Mouse (Mus musculus) midbrain, embryonic 15.5 days (tissue): ENCODE measurements at regions not wholly inside any gene's neighbourhood (a gene's known extent, or its start where the extent isn't known, plus 50 kb on each side); places are given as distances from the start of the nearest gene placed in this dataset.

Source experiments
- ATAC-seq: fragments of 200-750 bp; cut with Nextera tagmentation; replicated peaks from 2 replicates; pipeline ENCODE4 v1.8.0; 2017; ENCODE audit warnings: moderate TSS enrichment
- H3K27ac ChIP-seq: fragments of 300-500 bp; sonication (generic); 2 replicates; pipeline ENCODE4 v1.5.1; 2015; ENCODE audit warnings: mild to moderate bottlenecking, inconsistent platforms
- H3K27me3 ChIP-seq: fragments of 300-500 bp; sonication (generic); replicated peaks from 2 replicates; pipeline ENCODE4 v1.6.1; 2015; ENCODE audit warnings: inconsistent platforms
- H3K36me3 ChIP-seq: fragments of 300-500 bp; sonication (generic); replicated peaks from 2 replicates; pipeline ENCODE4 v1.6.1; 2015; ENCODE audit warnings: inconsistent platforms
- H3K4me1 ChIP-seq: fragments of 300-500 bp; sonication (generic); 2 replicates; pipeline ENCODE4 v1.6.1; 2015; ENCODE audit warnings: inconsistent platforms
- H3K4me2 ChIP-seq: fragments of 300-500 bp; sonication (generic); 2 replicates; pipeline ENCODE4 v1.6.1; 2015; ENCODE audit warnings: inconsistent platforms, mild to moderate bottlenecking, moderate library complexity
- H3K4me3 ChIP-seq: fragments of 300-500 bp; sonication (generic); 2 replicates; pipeline ENCODE4 v1.5.1; 2015; ENCODE audit warnings: mild to moderate bottlenecking, inconsistent platforms
- H3K9ac ChIP-seq: fragments of 300-500 bp; sonication (generic); 2 replicates; pipeline ENCODE4 v1.6.1; 2015; ENCODE audit warnings: mild to moderate bottlenecking, inconsistent platforms
- H3K9me3 ChIP-seq: fragments of 300-500 bp; sonication (generic); 2 replicates; pipeline ENCODE4 v1.6.1; 2016; ENCODE audit warnings: inconsistent platforms
- WGBS: fragments of 180-500 bp; shearing (Covaris S2); methylation state at CpG from one replicate; pipeline ENCODE4 v1.1.7; 2015; ENCODE audit warnings: mixed read lengths; 5-methylcytosine and 5-hydroxymethylcytosine counted together

DNA sequence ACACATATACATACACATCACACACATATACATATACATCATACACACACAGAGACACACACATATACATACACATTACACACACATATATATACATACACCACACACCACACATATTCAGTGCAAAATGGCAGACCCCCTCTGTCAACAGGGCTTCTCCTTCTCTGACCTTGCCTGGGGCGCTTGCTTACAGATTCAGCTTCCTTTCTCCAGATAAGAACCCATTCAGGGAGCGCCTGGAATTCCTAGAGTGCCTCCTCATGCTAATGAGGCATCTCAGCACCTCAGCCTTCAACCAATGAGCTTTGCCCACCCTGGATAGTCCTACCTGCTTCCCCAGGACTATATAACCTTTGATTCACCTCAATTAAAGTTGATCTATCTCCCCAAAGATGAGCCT, 200.3 kb downstream of the Spata18 start:
- ATAC-seq, result no peak
- H3K4me1 ChIP-seq, result 0 out of 2 replicates have a peak, but pooled peaks cover 6% of the 10 kb centered on the region
- H3K9me3 ChIP-seq, result no peaks in the 10 kb centered on the region
- peaks cover 3% of the 10 kb centered on the region; the same call in 1 of the 2 replicates for H3K27me3 ChIP-seq
- H3K27ac ChIP-seq, result no peak overlapping the region
- H3K4me2 ChIP-seq, result no peak overlapping the region
- WGBS, result 47% methylated on average over 2 of the region's 2 CpGs
- H3K9ac ChIP-seq, result no peak overlapping the region
- H3K4me3 ChIP-seq, result no peak overlapping the region
- H3K36me3 ChIP-seq, result no peaks in the 10 kb centered on the region

DNA sequence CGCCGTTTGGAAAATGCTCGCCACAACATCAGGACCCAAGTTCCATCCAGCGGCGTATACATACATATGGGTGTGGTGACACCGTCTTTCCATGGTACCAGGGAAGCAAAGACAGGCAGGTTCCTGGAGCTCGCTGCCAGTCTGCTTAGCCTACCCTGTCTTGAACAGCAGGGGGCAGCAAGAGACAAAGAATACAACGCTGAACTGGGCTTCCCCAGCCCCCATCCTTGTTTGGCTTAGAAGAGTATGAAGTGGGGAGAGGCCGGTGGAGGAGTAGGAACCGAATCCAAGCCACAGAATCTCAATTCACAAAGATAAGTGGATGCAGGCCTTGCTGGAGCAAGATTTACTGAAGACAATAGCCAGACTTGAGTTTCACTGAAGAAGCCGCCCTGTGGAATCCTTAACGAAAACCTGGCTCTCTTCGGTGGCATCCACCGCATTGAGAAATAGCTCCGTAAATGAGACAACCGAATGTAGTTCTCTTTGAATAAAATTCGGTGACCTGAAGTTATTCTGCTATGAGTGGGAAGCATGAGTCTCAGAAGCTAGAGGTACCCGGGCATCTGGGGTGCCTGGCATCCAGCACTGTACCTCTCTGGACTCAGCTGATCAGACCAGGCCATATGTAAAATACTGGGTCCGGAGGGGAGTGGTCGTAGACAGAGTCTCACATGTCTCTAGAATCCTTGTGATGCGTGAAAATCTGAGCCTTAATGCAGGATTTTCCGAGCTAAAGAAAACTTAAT, 203.0 kb downstream of the Spata18 start:
- no peaks in the 10 kb centered on the region for H3K36me3 ChIP-seq
- WGBS, result 49% methylated on average over 22 of the region's 22 CpGs
- peak overlapping the region; percentile 27 for H3K4me2 ChIP-seq
- no peak overlapping the region for H3K9ac ChIP-seq
- peaks cover 3% of the 10 kb centered on the region; the same call in 1 of the 2 replicates for H3K27me3 ChIP-seq
- peak; percentile 97 for ATAC-seq
- no peaks in the 10 kb centered on the region for H3K9me3 ChIP-seq
- no peak overlapping the region for H3K27ac ChIP-seq
- 0 out of 2 replicates have a peak, but pooled peaks cover 6% of the 10 kb centered on the region for H3K4me1 ChIP-seq
- H3K4me3 ChIP-seq, result no peak overlapping the region

DNA sequence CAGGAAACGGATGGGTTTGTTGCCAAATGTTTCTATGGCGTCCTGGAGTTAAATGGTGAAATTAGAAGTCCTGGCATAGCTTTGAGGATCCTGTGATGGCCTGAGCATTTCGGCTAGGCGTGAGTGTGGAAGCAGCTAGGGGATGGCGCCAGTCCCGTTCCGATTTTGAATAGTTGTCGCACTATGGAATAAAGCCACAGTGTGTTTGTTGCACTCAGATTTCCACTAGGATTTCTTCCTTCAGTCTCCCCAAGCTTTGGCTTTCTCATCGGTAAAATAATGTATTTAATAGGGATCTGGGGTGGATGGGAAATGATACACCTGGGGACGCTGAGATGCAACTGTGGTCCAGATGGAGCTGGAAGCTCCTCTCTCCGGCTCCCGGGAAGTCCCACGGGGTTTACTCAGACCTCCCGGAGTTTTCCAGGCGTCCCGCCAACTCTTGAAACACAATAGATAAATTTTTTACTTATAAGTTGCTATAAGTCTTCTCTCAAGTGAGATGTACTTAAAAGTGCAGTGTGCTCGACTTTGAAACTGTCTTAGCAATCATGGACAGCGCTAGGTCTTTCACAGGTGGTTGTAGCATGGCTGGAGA, 203.7 kb downstream of the Spata18 start:
- peaks cover 3% of the 10 kb centered on the region; the same call in 1 of the 2 replicates for H3K27me3 ChIP-seq
- no peak for ATAC-seq
- 0 out of 2 replicates have a peak, but pooled peaks cover 6% of the 10 kb centered on the region for H3K4me1 ChIP-seq
- no peaks in the 10 kb centered on the region for H3K36me3 ChIP-seq
- no peak overlapping the region for H3K4me3 ChIP-seq
- no peaks in the 10 kb centered on the region for H3K9me3 ChIP-seq
- no peak overlapping the region for H3K4me2 ChIP-seq
- 74% methylated on average over 18 of the region's 18 CpGs for WGBS
- no peak overlapping the region for H3K9ac ChIP-seq
- H3K27ac ChIP-seq, result no peak overlapping the region

DNA sequence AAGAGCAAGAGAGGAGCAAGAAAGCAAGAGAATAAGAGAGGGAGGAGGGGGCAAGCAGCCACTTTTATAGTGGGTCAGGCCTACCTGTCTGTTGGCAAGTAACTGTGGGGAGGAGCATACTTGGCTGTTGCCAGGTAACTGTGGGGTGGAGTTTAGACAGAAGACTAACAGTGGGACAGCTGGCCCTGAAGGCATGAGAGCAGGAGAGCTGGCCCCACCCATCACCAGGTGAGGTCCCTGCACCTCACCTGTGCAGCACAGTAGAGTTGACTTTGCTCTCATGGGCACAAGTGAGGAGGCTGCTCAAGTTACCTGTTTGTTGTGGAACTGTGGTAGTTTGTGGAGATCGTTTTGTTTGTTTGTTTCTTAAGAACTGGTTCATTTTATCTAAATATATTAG, 208.1 kb downstream of the Spata18 start:
- WGBS, result 94% methylated on average over 1 of the region's 1 CpGs
- Histone ChIP-seq H3K4me2 (no peak overlapping the region), H3K4me1 (0 out of 2 replicates have a peak, but pooled peaks cover 4% of the 10 kb centered on the region), H3K9me3 (no peaks in the 10 kb centered on the region), H3K9ac (no peak overlapping the region), H3K36me3 (no peaks in the 10 kb centered on the region), H3K27me3 (no peaks in the 10 kb centered on the region), H3K4me3 (no peak overlapping the region), H3K27ac (no peak overlapping the region)
- no peak for ATAC-seq

DNA sequence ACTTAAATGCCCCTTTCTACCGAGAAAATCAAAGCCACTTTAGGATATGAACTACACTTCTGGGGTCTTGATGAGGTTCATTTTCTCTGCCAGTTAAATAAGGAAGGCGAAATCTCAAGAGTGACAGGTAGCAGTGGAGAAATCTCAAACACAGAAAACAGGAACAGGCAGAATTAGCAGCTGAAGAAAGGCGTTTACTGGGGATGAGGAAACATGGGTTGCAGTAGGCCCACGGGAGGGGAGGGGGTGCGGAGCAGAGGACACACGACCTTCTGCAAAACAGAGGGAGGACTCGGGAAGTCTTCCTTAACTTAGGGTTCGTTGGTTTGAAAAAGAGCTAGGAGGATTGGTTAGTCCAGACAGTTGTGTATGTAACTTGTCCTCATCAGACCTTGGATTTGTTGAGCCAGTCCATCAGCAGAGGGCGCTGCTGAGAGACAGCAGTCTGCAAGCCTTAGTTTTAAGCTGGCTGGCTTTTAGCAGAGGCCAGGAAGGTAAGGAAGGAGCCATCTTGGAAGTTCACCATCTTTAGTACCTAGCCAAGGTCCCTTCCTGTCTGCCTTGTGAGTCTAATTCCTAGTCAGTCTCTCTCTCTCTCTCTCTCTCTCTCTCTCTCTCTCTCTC, 204.0 kb downstream of the Usp46 start:
- 79% methylated on average over 9 of the region's 9 CpGs for WGBS
- Histone ChIP-seq H3K4me2 (no peak overlapping the region), H3K36me3 (no peaks in the 10 kb centered on the region), H3K4me3 (no peak overlapping the region), H3K9ac (no peak overlapping the region), H3K4me1 (no peaks in the 10 kb centered on the region), H3K9me3 (no peaks in the 10 kb centered on the region), H3K27ac (no peak overlapping the region), H3K27me3 (no peaks in the 10 kb centered on the region)
- no peak for ATAC-seq

DNA sequence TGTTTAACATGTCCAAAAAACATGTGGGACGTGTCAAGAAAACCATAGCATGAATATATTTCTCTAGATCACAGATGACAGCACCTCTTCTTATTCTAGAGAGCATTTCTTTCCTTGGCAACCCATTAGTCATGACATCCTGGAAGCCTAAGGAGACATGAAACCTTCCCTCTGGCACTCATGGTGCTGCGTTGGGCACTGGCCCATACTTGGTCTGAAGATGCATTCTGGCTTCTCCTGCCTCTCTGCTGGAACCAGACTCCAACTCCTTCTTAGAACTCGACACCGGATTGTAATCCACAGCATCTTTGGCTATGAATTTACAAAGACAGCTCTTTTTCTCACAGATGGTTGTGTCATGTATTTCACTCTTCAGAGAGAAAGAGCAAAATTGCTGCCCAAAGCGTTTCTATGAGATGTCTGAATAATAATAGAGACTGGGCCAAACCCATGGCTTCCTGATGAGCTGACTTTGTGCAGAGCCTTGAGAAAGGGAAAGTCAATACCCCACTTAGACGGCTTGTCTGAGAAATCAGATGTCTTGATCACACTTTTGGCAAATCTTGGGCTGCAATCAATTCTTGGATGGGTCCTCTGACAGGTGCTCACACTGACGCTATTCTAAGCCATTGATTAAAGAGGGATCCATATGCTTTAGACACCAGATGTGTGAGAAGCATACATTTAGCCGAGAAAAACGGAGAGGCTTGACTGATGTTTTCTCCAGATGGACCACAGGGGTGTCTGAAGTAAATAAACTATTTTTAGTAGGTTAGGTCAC, 195.4 kb downstream of the Usp46 start:
- no peak for ATAC-seq
- H3K4me2 ChIP-seq, result no peak overlapping the region

DNA sequence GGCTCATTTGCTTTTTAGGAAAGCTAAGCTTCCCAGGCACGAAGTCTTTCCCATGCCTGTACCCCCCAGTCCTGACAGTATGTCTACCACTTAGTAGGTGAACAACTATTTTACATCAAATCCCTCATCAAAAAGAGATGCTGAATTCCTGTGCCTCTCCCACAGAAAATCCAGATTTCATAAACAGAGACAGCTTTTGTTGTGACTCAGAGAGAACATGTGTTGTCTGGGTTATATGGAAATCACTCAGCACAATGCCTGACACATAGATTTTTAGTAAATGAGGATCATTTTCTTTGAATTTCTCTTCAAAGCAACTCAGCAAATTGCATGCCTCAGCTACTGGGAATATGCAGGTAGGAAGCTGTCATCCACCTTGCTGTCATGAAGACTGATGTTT, 193.5 kb downstream of the Usp46 start:
- Histone ChIP-seq H3K4me1 (no peaks in the 10 kb centered on the region), H3K4me2 (no peak overlapping the region), H3K9ac (no peak overlapping the region), H3K27me3 (no peaks in the 10 kb centered on the region), H3K4me3 (no peak overlapping the region), H3K27ac (no peak overlapping the region), H3K9me3 (no peaks in the 10 kb centered on the region), H3K36me3 (no peaks in the 10 kb centered on the region)
- ATAC-seq, result no peak
- 89% methylated on average over 1 of the region's 1 CpGs for WGBS

More for the DNA sequence above, 195.4 kb downstream of the Usp46 start:
- 80% methylated on average over 9 of the region's 9 CpGs for WGBS
- no peak overlapping the region for H3K27ac ChIP-seq
- H3K9ac ChIP-seq, result no peak overlapping the region
- H3K4me3 ChIP-seq, result no peak overlapping the region
- H3K9me3 ChIP-seq, result no peaks in the 10 kb centered on the region
- H3K36me3 ChIP-seq, result no peaks in the 10 kb centered on the region
- H3K4me1 ChIP-seq, result no peaks in the 10 kb centered on the region
- no peaks in the 10 kb centered on the region for H3K27me3 ChIP-seq

DNA sequence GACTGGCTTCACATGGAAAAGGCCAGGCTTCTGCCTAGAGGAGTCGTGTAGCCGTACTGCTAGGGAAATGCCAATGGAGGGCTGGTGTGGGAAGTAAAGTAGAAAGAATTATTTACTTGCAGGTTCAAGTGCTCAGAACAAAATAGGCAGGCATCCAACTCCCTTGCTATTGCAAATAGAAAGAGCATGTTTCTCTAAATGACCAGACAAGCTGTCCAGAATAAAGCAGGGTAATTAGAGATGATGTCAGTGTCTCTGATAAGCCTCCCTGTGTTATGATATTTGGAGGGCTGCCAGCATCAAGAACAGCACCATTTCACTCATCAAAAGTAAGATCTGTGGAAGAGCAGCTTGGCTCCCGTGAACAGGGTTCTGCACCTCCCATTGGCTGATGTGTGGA, 192.4 kb downstream of the Usp46 start:
- no peak overlapping the region for H3K4me3 ChIP-seq
- 67% methylated on average over 3 of the region's 3 CpGs for WGBS
- no peak overlapping the region for H3K4me2 ChIP-seq
- H3K36me3 ChIP-seq, result no peaks in the 10 kb centered on the region
- no peak overlapping the region for H3K9ac ChIP-seq
- no peak overlapping the region for H3K27ac ChIP-seq
- H3K9me3 ChIP-seq, result no peaks in the 10 kb centered on the region
- H3K27me3 ChIP-seq, result no peaks in the 10 kb centered on the region
- no peaks in the 10 kb centered on the region for H3K4me1 ChIP-seq
- ATAC-seq, result no peak

DNA sequence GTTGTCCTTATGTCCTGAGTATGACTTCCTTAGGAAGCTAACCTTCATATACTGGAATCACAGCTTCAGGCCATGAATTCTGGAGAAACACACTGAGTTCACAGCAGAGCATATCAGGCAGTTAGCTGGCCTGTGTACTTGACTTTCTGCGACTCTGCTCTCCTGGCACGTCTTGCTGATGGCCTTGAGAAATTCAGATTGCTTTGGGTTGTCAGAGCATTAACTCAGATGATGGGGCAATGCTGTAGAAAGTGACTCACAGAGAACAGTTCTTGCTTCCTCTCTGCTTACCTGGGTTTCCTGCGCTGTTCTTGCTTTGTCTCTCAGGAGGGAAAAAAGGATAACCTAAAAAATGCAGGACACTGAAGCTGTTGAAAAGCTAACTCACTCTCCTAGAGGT, 187.3 kb downstream of the Usp46 start:
- Histone ChIP-seq H3K36me3 (no peaks in the 10 kb centered on the region), H3K27me3 (no peaks in the 10 kb centered on the region), H3K9me3 (no peaks in the 10 kb centered on the region), H3K9ac (no peak overlapping the region), H3K27ac (no peak overlapping the region), H3K4me3 (no peak overlapping the region), H3K4me2 (no peak overlapping the region), H3K4me1 (no peaks in the 10 kb centered on the region)
- ATAC-seq, result no peak
- WGBS, result 92% methylated on average over 3 of the region's 3 CpGs

DNA sequence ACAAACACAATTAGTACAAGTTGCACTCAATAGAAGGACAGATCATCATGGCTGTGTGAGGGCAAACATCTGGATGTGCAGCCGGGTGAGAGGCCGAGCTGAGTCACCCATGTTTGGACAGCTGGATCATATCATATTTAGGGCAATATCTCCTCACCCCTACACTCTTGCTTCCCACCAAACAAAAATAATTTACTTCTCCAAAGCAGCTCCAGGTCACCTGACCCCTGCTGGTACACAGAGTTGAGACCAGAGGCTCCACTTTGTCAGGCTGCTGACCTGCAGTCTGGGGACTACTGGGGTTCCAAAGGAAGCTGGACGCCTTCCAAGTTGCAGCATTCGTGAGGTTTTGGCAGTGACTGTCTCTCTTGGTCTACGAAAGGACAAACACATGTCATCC, 186.3 kb downstream of the Usp46 start:
- no peaks in the 10 kb centered on the region for H3K9me3 ChIP-seq
- ATAC-seq, result no peak
- WGBS, result 76% methylated on average over 5 of the region's 5 CpGs
- H3K36me3 ChIP-seq, result no peaks in the 10 kb centered on the region
- H3K4me1 ChIP-seq, result no peaks in the 10 kb centered on the region
- no peaks in the 10 kb centered on the region for H3K27me3 ChIP-seq
- H3K4me2 ChIP-seq, result no peak overlapping the region
- H3K27ac ChIP-seq, result no peak overlapping the region
- no peak overlapping the region for H3K9ac ChIP-seq
- H3K4me3 ChIP-seq, result no peak overlapping the region

DNA sequence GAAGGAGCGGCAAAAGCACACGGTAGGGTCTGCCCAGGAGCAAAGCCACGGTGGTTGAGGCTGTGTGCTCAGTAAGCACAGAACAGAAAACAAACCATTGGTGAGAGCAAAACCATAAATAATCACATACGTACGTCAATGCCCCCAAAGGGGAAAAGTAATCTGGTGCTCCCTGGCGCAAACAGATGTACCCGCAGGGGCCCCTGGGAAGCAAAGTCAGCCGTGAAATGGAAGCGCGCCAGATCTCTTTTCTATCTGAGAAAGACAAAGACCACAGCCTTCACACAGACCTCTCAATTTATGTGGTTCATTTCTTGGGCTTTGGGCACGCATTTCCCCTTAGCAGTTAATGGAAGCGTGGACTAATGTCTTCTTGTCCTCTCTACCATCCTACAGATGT, 183.2 kb downstream of the Usp46 start:
- 50% methylated on average over 12 of the region's 12 CpGs for WGBS
- Histone ChIP-seq H3K4me2 (no peak overlapping the region), H3K36me3 (no peaks in the 10 kb centered on the region), H3K27me3 (no peaks in the 10 kb centered on the region), H3K27ac (no peak overlapping the region), H3K4me3 (no peak overlapping the region), H3K9me3 (no peaks in the 10 kb centered on the region), H3K4me1 (no peaks in the 10 kb centered on the region), H3K9ac (no peak overlapping the region)
- no peak for ATAC-seq

DNA sequence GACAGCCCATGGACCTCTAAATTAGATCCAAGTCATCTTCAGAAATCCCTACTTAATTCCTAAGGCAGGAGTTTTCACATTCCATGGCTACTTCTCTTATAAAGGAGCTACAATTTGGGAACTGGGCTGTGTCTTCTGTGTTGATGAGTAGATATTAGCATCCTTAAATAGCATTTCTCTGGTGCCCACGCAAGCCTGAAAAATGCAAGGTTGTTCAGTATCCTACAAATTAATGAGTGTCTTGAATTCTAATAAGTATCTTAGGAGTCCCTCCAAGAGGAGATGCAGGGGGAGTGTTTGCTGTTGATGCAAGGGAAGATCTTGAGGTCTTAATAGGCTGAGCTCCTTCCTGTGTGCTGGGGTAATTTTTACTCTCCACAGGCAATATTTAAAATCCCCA, 182.5 kb downstream of the Usp46 start:
- Histone ChIP-seq H3K27ac (no peak overlapping the region), H3K27me3 (no peaks in the 10 kb centered on the region), H3K4me1 (no peaks in the 10 kb centered on the region), H3K9ac (no peak overlapping the region), H3K4me3 (no peak overlapping the region), H3K4me2 (no peak overlapping the region), H3K36me3 (no peaks in the 10 kb centered on the region), H3K9me3 (no peaks in the 10 kb centered on the region)
- no peak for ATAC-seq
- WGBS, result 84% methylated on average over 1 of the region's 1 CpGs
